Mouse (Mus musculus) natural killer cell, adult 2 months (primary cell): Measurements from ENCODE around the gene Slc16a10.

Source experiments
- DNase-seq, 2 experiments: peaks; one replicate each; pipeline ENCODE4 v3.0.0; 2022; ENCODE audit warnings: low spot score in 2 of 2

Gene Slc16a10

DNA sequence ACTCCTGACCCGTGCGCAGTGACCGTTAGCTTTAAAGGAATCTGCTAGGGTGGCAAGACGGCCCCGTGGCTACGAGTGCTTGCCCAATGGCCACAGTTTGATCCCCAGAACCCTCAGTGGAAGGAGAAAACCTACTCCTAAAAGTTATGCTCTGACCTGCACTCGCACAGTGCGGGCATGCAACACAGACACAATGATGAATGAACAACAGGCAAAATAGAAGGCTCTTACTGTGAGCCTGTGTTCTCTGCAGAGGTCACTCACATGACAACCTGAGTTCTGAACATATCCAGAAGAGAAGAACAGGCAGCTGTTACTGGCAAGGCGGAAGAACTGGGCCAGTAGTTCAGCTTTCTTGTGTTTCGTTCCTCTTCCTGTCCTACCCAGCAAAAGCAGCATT is 73.5 kb downstream of the Slc16a10 start:
- no peak for DNase-seq

DNA sequence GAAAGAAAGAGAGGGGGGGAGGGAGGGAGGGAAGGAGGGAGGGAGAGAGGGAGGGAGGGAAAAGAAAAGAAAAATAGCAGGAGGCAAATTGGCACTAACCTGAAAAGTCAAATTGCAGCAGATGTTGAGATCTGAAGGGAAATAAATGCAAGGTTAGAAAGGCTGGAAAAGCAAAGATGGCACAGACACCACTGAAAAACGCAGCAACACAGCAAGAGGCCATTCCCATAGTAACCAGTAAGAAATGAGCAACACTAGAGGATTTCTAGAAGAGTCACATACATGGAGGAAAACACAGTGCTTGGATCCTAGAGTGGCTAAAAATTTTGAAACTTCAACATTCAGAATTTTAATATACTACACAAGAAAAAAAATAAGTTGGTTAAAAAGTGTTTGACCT is 74.5 kb downstream of the Slc16a10 start:
- no peak for DNase-seq

DNA sequence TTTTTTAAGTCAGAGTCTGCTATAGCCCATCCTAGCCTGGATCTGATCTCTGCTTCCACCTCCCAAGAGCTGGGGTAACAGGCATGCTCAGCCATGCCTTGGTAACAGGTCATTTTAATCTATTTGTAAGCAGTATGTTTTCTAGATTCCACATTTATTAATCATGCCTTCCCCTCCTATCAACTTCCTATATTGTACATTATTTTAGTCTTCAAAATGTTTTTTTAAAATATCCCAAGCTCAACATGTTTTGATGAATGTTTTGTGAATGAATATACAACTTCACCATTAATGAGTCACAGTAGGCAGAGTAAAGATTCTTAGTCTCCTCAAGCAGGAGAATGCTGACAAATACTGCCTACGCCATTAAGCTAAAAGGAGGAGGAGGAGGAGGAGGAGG is 75.0 kb downstream of the Slc16a10 start:
- DNase-seq: no peak

DNA sequence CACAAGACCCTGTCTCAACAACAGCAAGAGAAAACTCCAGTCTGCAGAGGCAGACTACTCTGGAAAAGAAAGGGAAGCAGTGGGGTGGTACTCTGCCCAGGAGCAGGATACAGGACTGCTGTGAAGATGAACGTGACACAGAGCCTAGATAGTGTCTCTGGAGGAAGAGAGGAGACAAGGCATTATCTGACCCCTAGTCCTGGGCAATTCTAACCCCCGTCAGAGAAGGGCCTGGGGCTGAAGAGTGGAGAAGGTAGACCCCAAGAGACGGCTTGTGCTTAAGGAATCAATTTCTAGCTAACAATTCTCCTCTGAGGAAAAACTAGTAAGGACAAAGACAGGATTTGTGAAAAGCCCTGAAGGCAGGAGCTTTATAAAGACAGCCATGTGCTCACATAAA is 76.7 kb downstream of the Slc16a10 start:
- DNase-seq: no peak

DNA sequence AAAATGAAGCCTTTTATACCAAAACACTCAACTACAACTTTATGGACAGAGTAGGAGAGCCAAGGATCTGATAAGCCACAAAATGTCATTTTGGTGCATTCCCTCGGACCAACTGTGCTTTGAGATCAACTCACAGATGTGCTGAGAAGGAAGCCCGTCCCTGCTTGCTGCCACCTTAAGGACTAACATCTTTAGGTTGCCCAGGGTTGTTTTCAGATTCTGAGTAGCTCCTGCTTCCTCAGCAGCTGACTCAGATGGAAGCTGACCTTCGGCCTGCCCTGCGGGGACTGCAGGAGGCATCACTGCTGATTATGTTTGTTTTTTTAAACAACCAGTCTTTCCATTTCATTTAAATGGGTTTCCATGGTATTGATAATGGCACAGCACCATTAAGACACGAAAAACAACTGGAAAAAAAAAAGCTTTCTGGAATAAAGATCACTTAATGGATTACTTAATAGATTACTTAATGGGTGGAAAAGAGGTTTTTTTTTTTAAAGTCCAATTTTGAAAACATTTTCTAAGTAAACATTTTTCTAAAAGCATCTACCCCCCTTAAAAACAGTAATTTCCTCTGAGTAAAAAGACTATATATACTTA is 78.7 kb downstream of the Slc16a10 start:
- DNase-seq: no peak

DNA sequence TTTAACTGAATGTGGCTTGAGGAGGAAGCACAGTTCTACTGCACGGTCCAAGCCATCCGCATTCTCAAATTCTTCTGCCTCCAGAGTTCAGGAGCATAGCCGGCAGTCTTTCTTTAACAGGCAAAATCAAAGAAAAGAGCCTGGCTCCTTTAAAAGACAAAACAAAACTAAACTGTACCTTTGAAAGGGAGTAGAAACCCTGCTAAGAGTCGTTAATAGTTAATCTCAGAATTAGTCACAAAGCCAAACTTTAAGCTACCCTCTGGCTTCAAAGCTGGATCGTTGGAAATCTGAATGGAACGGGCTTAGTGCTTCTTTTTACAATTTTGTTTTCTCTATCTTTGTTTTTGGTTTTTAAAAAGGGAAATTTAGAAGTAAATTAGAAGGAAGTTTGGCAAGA is 79.2 kb downstream of the Slc16a10 start:
- DNase-seq: no peak

DNA sequence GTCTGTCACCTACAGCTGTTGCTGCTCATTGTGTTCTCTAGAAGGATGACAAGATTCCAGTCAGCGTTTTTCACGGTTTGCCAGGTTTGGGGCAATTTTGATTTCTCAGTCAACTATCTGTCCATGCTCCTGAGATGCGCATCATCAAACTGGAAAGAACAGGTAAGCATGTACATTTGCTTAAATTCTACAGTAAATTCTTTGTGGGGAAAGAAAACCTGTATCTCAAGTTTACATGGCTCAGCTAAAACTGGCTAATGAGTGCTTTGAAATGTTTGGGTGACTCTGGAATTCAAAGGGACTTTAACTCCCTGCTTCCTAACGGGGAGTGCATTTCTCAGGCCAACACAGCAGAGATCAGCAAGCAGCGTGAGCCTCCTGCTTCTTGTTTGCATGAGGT is 80.1 kb downstream of the Slc16a10 start:
- DNase-seq: no peak

DNA sequence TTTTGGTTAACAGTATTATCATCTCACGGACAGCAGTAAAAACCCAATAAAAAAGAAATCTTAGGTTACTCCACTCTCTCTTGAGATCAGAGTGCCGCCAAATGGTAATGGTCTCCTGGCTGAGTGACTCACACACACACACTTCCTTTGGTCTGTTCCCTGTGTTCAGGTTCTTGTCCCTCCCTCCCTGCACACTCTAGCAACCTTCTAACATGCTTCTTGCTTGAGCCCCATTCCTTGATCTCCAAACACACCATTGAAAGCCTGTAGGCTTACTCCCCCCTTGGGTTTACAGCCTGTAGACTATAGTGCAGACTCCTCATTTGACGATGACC is 83.3 kb downstream of the Slc16a10 start:
- no peak for DNase-seq

DNA sequence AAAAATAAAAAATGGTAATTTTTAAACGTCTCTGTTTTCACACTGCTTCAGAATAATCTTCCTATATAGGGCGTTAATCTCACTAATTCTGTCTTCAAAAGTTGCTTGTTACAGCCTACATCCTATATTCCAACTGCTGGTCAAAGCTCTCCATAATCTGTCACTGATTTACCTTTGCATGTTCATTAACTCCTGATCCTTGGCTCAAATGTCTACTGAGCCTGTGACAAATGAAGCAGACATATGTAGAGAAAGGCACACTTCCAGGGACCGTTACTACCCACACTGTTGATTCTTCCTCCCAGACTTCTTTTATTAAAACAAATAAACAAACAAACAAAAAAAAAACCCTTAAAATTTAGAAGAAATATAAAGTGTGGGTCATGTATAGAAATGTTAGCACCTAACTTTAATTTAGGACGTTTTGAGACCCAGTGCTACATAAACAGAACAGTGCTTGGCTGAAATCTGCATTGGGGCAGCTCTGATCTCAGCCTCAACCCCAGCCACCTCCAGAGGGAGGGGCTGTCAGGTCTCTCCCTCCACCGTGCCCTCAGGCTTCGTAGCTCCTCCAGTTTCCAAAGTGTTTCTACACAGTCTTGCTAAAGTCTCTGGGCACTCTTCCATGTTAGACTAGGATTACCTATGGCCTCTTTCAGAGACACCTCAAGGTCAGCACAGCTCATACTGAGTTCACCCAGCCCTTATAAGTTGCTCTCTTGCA is 83.8 kb downstream of the Slc16a10 start:
- DNase-seq: no peak

DNA sequence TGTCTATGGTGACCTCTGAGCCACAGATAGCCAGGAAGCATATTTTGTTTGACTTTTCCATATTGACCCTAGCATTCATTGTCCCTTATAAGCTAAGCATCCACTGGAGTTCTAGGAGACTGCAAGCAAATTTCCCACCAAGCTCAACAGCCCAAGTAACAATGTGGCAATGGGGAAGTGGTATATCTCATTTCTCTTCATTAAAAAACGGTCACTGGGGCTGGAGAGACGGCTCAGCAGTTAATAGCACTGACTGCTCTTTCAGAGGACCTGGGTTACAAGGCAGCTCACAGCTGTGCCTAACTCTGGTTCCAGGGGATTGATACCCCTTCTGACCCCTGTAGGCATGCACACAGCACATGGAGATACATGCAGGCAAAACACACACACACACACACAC is 84.4 kb downstream of the Slc16a10 start:
- no peak for DNase-seq

DNA sequence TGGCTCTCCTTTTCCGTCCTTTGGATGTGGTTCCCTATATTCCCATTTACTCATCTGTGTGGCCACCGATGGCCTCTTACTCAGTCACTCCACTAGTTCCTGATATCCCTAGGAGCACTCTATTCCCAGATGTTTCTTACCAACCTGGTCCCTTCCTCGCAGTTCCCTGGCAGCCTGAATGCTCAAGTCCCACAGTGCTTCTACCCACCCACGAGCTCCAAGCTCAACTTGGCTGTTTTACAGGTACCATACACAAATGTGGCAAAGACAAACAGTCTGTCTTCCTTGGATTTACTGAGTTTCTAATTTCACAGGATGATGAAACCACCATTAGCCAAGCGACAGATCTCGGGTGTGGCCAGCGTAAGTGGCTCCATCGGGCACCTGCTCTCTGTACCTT is 87.6 kb downstream of the Slc16a10 start:
- DNase-seq: no peak

DNA sequence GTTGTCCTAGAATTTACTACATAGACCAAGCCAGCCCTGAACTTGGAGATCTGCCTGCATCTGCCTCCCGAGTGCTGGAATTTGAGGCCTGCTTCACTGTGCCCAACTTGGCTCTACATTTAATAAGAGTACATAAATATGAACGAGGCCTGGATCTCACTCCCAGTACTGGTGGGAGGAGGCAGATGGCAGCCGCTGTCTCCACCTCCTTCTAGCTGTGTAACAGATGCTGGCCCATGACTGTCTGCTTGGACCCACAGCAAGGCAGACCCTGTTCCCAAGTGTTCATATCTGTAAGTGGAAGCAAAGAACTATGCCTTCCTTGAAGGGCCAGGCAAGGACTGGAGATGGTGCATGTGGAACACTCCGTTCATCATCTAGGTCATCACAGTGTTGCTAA is 88.2 kb downstream of the Slc16a10 start:
- DNase-seq: no peak

DNA sequence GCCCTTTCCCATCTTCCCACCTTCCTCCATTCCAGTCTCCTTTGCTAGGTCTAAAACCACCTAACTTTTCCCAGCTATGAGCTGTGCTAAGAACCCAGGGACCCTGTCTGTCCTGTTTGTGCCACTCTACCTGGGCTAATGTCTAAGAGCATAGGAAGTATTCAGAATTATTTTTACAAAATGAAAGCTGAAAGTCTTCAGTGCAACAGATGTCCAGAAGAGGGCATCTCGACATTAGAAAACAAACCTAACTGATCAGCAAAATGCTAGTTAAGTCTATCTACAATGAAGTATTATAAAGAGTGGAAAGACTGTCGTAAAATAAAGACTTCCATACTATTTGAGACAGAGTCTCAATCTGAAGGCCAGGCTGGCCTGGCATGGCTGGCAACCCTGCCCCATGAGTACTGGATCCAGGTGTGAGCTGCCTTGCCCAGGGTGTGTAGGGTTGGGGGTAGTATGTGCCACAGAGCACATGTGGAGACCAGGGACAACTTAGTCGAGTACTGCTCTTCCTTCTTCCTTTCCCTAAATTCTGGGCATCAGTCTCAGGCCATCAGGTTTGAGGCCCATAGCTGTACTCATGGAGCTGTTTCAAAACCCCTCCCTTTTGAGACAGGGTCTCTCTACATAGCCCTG is 88.7 kb downstream of the Slc16a10 start:
- peak; percentile 13 to 33 for DNase-seq

DNA sequence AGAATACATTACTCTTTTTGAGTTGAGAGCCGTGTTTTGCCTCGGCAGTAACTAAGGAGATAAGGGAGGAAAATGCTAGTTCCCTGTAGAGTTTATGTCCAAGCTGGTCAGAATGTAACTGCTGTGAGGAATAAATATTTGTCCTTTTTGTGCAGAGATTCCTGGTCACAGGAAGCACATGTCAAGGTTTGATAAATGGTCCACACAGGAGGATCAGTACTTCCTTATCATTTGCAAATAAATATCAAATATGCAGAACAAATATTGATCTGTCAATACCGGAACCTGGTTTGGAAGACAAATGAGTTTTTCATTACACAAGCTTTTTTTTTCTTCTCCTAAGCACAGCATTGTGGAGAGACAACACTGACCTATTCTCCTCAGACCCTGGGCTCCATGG is 90.1 kb downstream of the Slc16a10 start:
- no peak for DNase-seq

DNA sequence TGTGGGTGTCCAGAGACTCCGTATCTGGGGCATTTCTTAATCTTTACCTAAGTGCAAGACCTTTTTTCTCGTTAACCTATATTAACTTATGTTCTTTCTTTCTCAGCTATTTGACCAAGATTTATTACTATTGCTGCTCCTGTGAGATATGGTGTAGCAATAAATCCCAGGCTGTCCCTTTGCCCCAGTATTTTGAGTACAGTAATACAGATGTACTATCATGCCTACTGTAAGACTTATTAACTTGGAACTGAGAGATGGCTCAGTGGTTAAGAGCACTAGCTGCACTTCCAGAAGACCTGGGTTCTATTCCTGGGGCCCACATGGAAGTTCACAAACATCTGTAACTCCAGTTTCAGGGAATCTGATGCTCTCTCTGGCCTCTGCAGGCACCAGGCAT is 91.3 kb downstream of the Slc16a10 start:
- DNase-seq: no peak

DNA sequence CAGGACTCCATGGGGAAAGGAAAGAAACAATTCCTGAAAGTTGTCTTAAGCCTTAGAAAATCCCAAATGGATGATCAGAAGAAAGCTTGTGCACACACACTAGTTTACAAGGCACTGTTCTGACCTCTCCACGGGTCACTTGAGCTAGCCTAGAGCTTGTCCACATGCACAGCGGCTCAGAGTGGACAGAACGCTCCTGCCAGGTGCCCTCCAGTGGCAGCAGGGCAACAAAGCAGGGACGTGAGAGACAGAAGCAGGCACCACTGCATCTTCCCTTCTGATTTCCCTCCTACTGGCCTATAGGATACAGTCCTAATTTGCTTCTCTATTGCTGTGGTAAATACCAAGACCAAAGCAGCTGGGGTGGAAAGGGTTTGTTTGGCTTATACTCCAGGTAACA is 100.7 kb downstream of the Slc16a10 start:
- DNase-seq: no peak

DNA sequence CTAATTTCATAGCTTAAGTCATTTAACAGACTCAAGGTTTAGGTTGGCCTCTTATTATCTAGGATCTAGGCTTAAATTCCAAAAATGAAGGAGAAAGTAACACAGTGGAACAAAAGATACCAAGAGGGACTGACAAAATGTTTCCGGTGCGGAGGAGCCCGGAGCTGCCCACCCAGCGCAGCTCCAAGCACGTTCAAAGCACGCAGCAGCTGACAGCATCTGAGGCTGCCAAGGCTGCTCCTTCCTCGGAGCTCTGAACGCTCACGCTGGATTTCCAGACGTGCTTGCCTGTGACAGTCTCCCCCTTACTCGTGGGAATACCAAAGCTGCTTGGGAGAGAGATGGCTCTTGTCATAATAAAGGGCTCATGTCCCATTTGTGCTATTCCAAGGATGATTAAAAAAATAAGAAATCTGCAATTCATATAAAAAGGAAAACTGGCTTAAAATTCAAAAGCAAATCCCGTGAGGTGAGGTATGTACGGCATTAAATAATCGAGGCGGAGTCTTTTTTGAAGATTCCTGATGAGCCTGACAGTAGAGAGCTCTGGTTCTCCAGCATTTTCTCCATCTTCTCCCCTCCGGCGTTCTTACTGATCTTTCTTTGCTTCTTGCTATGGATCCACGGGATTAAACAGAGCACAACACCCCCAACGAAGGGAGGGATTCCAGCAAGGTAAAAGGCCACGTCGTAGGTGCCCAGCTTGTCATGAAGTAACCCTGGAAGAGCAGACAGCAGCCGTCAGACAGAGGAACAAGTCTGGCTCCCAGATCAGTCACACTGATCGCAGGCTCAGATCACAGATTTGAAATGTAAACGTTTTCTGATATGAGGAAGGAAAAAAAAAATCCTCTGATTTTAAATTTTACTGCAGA is 105.1 kb downstream of the Slc16a10 start:
- no peak for DNase-seq

DNA sequence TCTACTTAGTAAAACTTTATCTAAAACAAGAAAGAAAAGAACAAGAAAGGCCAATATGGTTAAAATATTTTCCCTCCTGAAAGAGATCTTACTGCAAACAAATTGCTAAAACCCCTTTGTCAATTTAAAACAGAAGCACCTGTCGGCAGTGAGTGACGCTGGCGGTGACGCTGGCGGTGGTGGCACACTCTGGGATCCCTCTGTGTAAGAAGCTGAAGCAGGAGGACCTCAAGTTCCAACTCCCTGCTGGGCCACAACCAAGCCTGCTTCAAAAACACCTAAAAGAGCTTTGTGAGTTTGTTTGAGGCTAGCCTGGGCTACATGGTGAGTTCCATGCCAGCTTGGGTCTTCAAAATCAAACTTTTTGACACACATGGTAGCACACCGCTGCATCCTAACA is 107.1 kb downstream of the Slc16a10 start:
- no peak for DNase-seq

DNA sequence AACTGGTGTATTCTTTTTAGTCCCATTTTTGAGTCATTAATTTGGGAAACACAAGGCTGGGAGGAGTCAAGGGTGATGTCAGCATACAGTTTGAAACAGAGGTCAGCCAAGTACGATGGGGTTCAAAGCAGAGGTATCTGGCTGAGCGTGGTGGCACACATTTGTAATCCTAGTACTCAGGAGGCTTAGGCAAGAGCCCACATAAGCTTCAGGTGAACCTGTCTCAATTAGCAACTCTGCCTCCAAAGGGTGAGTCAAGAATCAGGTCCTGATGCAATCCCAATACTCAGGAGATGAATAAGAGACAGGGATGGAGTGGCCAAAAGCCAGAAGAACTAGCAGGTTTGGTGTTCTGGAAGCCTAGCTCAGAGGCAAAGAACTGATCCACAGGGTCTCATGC is 109.2 kb downstream of the Slc16a10 start:
- DNase-seq: no peak

DNA sequence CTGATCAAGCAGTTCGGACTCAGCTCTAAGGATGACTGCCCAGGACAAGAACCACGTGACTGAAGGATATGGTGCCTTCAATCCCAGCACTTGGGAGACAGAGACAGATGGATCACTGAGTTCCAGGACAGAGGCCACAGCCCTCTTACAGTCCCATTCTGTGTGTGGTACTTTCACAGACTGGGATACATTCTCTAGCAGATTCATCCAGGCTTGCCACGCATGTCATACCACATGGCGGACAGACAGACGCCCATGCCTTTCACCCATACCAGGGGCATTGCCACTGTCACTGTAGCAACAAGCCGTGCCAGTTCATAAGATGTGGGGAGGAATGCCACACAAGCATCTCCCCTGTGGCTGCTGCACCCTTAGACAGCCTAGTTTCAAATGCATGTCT is 111.3 kb downstream of the Slc16a10 start:
- no peak for DNase-seq

DNA sequence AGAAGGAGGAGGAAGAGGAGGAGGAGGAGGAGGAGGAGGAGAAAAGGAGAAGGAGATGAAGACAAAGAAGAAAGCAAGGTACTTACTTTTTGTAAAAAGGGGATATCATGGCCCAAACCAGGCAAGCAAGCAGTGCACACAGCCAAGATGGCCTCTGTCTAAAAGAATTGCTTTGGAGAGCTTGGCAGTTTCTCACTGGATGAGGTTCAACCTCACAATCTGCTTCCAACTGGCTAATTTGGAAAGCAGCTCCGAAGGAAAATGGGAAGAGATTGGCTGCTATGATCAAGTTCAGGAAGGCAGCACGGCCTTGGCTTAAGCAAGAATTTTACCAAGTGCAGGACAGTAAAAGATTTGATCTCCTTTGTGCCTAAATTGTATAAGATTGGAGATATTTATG is 112.4 kb downstream of the Slc16a10 start:
- no peak for DNase-seq

DNA sequence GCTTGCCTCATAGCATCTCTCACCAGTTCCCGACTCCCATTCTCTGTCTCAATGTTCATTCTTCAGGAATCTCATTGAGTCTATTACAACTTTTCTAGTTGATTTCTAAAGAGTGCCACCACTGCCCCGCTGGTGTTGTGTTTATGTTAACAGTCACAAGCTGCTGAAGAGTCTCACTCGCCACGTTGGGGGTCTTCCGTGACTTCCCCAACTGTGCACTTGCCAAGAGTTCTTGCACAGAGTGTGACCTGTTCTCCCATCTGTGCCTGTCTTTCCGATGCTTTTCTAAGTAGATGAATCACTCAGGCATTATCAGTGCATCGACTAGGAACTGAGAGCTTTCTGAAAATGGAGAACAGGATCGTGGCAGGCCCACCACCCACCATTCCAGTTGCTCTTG is 114.0 kb downstream of the Slc16a10 start:
- no peak for DNase-seq

DNA sequence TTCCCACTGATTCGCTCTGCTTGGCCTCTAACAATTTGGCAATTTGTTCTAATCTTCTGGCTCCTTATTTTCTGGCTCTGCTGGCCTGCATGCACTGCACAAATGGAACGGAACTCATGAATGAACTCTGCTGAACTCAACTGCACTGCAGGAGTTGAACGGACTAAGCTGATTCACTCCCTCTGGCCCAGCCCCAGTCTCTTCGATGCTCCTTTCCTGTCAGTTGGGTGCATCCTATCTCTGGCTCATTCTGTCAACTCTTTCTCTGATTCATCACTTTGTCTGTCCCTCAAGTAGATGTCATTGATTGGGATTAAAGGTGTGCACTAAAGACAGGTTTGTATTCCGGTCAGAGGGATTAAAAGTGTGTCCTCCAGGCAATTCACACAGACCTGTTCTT is 115.5 kb downstream of the Slc16a10 start:
- no peak for DNase-seq
